Mouse (Mus musculus) hindbrain, embryonic 11.5 days (tissue): ENCODE measurements around the gene Ces1b. TPM values are rescaled to one million over a fixed set of nuclear protein-coding genes. Genes with fewer than 3 reads are reported as not detected.

Experiments used
- ATAC-seq: fragments of 200-750 bp; cut with Nextera tagmentation; 2 replicates; pipeline ENCODE4 v1.8.0; 2017; ENCODE audit warnings: mild to moderate bottlenecking, moderate TSS enrichment, moderate library complexity; ENCODE audit not compliant: low FRiP score
- DNase-seq: peaks from one replicate; pipeline ENCODE4 v3.0.0-alpha.2; 2015; ENCODE audit warnings: low spot score
- H3K27ac ChIP-seq: fragments of 300-500 bp; sonication (generic); 2 replicates; pipeline ENCODE4 v1.5.1; 2014; ENCODE audit warnings: mild to moderate bottlenecking, low read depth, low read length
- H3K27me3 ChIP-seq: fragments of 300-500 bp; sonication (generic); 2 replicates; pipeline ENCODE4 v1.6.1; 2014; ENCODE audit warnings: mild to moderate bottlenecking, low read length, moderate library complexity, mixed read lengths; ENCODE audit not compliant: control insufficient read depth, insufficient read depth
- H3K36me3 ChIP-seq: fragments of 300-500 bp; sonication (generic); 2 replicates; pipeline ENCODE4 v1.6.1; 2014; ENCODE audit warnings: mild to moderate bottlenecking, low read length, moderate library complexity, mixed read lengths; ENCODE audit not compliant: control insufficient read depth, insufficient read depth
- H3K4me1 ChIP-seq: fragments of 300-500 bp; sonication (generic); replicated peaks from 2 replicates; pipeline ENCODE4 v1.6.1; 2014; ENCODE audit warnings: low read length, mixed read lengths; ENCODE audit not compliant: control insufficient read depth, insufficient read depth
- H3K4me2 ChIP-seq: fragments of 300-500 bp; sonication (generic); replicated peaks from 2 replicates; pipeline ENCODE4 v1.6.1; 2014; ENCODE audit warnings: mild to moderate bottlenecking, low read depth, low read length
- H3K4me3 ChIP-seq: fragments of 300-500 bp; sonication (generic); 2 replicates; pipeline ENCODE4 v1.5.1; 2014; ENCODE audit warnings: low read depth, low read length
- H3K9ac ChIP-seq: fragments of 300-500 bp; sonication (generic); 2 replicates; pipeline ENCODE4 v1.6.1; 2014; ENCODE audit warnings: low read depth, low read length
- H3K9me3 ChIP-seq: fragments of 300-500 bp; sonication (generic); 2 replicates; pipeline ENCODE4 v1.6.1; 2016; ENCODE audit warnings: low read length; ENCODE audit not compliant: control insufficient read depth
- WGBS: fragments of 180-500 bp; shearing (Covaris S2); extraction: QIAGEN DNeasy Blood & Tissue Kit; methylation state at CpG from one replicate; pipeline ENCODE4 v1.1.7; 2014; 5-methylcytosine and 5-hydroxymethylcytosine counted together
- polyA plus RNA-seq: library from polyadenylated mRNA; unstranded; fragments of >200 nt; fragmentation: Nextera tagmentation; extraction: Ambion mirVana; gene quantifications from 2 replicates; pipeline ENCODE4 v1.2.1, GENCODE M21; 2014

Ces1b gene
- polyA plus RNA-seq, 1 experiment from 2014 or later, result not detected

GRCm38 (mm10) chr8:93030664-93031063 lies 49.2 kb downstream of the Ces1b start:
- H3K4me1 ChIP-seq, result no peaks in the 10 kb centered on the region
- DNase-seq (no peak), ATAC-seq (no peak)
- H3K36me3 ChIP-seq, result no peaks in the 10 kb centered on the region
- H3K9me3 ChIP-seq, result no peaks in the 10 kb centered on the region
- no peak overlapping the region for H3K9ac ChIP-seq
- no peak overlapping the region for H3K27ac ChIP-seq
- H3K4me3 ChIP-seq, result no peak overlapping the region
- 83% methylated on average over 2 of the region's 2 CpGs for WGBS
- no peak overlapping the region for H3K4me2 ChIP-seq
- no peaks in the 10 kb centered on the region for H3K27me3 ChIP-seq

- Histone ChIP-seq H3K27ac (no peak overlapping the region), H3K4me3 (no peak overlapping the region), H3K4me1 (no peaks in the 10 kb centered on the region), H3K9ac (no peak overlapping the region), H3K36me3 (no peaks in the 10 kb centered on the region), H3K9me3 (no peaks in the 10 kb centered on the region), H3K4me2 (no peak overlapping the region), H3K27me3 (no peaks in the 10 kb centered on the region)
- DNase-seq (no peak), ATAC-seq (no peak)
- WGBS, result 79% methylated on average over 5 of the region's 5 CpGs
Observed at GRCm38 (mm10) chr8:93021738-93022137, 58.1 kb downstream of the Ces1b start.

GRCm38 (mm10) chr8:93014300-93014699 lies 65.5 kb downstream of the Ces1b start:
- no peak overlapping the region for H3K4me2 ChIP-seq
- H3K27me3 ChIP-seq, result no peaks in the 10 kb centered on the region
- no peaks in the 10 kb centered on the region for H3K36me3 ChIP-seq
- no peak for DNase-seq
- H3K9ac ChIP-seq, result no peak overlapping the region
- WGBS, result 83% methylated on average over 4 of the region's 4 CpGs
- no peaks in the 10 kb centered on the region for H3K9me3 ChIP-seq
- H3K4me1 ChIP-seq, result no peaks in the 10 kb centered on the region
- H3K27ac ChIP-seq, result no peak overlapping the region
- ATAC-seq, result no peak
- H3K4me3 ChIP-seq, result no peak overlapping the region

GRCm38 (mm10) chr8:93012226-93012625 lies 67.6 kb downstream of the Ces1b start:
- no peaks in the 10 kb centered on the region for H3K27me3 ChIP-seq
- DNase-seq (peak; percentile 32), ATAC-seq (no peak)
- no peak overlapping the region for H3K4me2 ChIP-seq
- H3K9ac ChIP-seq, result no peak overlapping the region
- WGBS, result 75% methylated on average over 6 of the region's 6 CpGs
- H3K27ac ChIP-seq, result no peak overlapping the region
- H3K4me3 ChIP-seq, result no peak overlapping the region
- H3K9me3 ChIP-seq, result no peaks in the 10 kb centered on the region
- no peaks in the 10 kb centered on the region for H3K36me3 ChIP-seq
- no peaks in the 10 kb centered on the region for H3K4me1 ChIP-seq

- Histone ChIP-seq H3K4me1 (no peaks in the 10 kb centered on the region), H3K27ac (no peak overlapping the region), H3K36me3 (no peaks in the 10 kb centered on the region), H3K9ac (no peak overlapping the region), H3K9me3 (no peaks in the 10 kb centered on the region), H3K4me3 (no peak overlapping the region), H3K27me3 (no peaks in the 10 kb centered on the region), H3K4me2 (no peak overlapping the region)
- 13% methylated on average over 9 of the region's 9 CpGs for WGBS
- ATAC-seq (peak; percentile 72; the same call in 1 of the 2 replicates), DNase-seq (peak; percentile 96)
Observed at GRCm38 (mm10) chr8:93011439-93011838, 68.4 kb downstream of the Ces1b start.

- Histone ChIP-seq H3K9ac (no peak overlapping the region), H3K27me3 (no peaks in the 10 kb centered on the region), H3K4me2 (no peak overlapping the region), H3K4me3 (no peak overlapping the region), H3K4me1 (no peaks in the 10 kb centered on the region), H3K27ac (no peak overlapping the region), H3K36me3 (no peaks in the 10 kb centered on the region), H3K9me3 (no peaks in the 10 kb centered on the region)
- WGBS, result 32% methylated on average over 5 of the region's 5 CpGs
- no peak for ATAC-seq
- DNase-seq, result peak; percentile 85
Observed at GRCm38 (mm10) chr8:93010286-93010685, 69.5 kb downstream of the Ces1b start.

Other genes with a start within 250 kb of the Ces1b start
- 3.8 and 5.8 TPM in 2 replicates for gene Lpcat2, start 224.7 kb downstream of the Ces1b start, polyA plus RNA-seq
- gene Capns2, start 178.6 kb downstream of the Ces1b start, polyA plus RNA-seq, result 0.25 TPM in 1 of 2 replicates, not detected in the other
- 0.19 and 0.49 TPM in 2 replicates for gene Slc6a2, start 119.9 kb downstream of the Ces1b start, polyA plus RNA-seq
- not detected in 2 replicates for gene Ces1a, start 31.8 kb downstream of the Ces1b start, polyA plus RNA-seq
- not detected in 2 replicates for gene Ces1c, start 51.3 kb upstream of the Ces1b start, polyA plus RNA-seq
- 0.53 TPM in 1 of 2 replicates, not detected in the other for gene Ces1d, start 117.8 kb upstream of the Ces1b start, polyA plus RNA-seq
- gene Ces1e, start 149.6 kb upstream of the Ces1b start, polyA plus RNA-seq, result not detected in 2 replicates
- not detected in 2 replicates for gene Ces1f, start 199.7 kb upstream of the Ces1b start, polyA plus RNA-seq